Mouse (Mus musculus): Measurements from ENCODE around the gene Hnrnpl.

- TF ChIP-seq POLR2A (IDR thresholded peaks at IDR 0.05; ENCODE audit: insufficient read depth, low read depth, low read length) (no peak), CTCF (IDR thresholded peaks at IDR 0.05; ENCODE audit: insufficient read depth, low read depth, low read length) (no peak)
Measured at GRCm38 (mm10) chr7:28807641-28808220, 610 bp upstream of the Hnrnpl start.
